Mouse (Mus musculus) G1E-ER4 (cell line): ENCODE data around the gene Gabrg3. TPM values are rescaled to one million over a fixed set of nuclear protein-coding genes. Genes with fewer than 3 reads are reported as not detected.

ENCODE experiments used
- GATA1 ChIP-seq: IDR thresholded peaks from one replicate; pipeline ENCODE4 v1.8.0; 2012; ENCODE audit warnings: low read length, inconsistent platforms
- polyA plus RNA-seq: library from polyadenylated mRNA; stranded (reverse); fragments of >175 nt; gene quantifications from 2 replicates; pipeline ENCODE4 v1.2.3, GENCODE M21; 2012

The Gabrg3 gene
- polyA plus RNA-seq, 1 experiment: not detected

- no peak for TF ChIP-seq GATA1
Measured at GRCm38 (mm10) chr7:57186015-57186414, 201.0 kb downstream of the Gabrg3 start.

- TF ChIP-seq GATA1: no peak
Measured at GRCm38 (mm10) chr7:57166931-57167330, 220.1 kb downstream of the Gabrg3 start.

- TF ChIP-seq GATA1: no peak
Measured at GRCm38 (mm10) chr7:57158211-57158610, 228.8 kb downstream of the Gabrg3 start.

GRCm38 (mm10) chr7:57153743-57154142 is 233.2 kb downstream of the Gabrg3 start:
- no peak for TF ChIP-seq GATA1

GRCm38 (mm10) chr7:57150768-57151167 is 236.2 kb downstream of the Gabrg3 start:
- TF ChIP-seq GATA1: no peak

GRCm38 (mm10) chr7:57138072-57138704 is 248.8 kb downstream of the Gabrg3 start:
- TF ChIP-seq GATA1: no peak

- TF ChIP-seq GATA1: no peak
Measured at GRCm38 (mm10) chr7:57133009-57133408, 254.0 kb downstream of the Gabrg3 start.

GRCm38 (mm10) chr7:57132471-57132870 is 254.5 kb downstream of the Gabrg3 start:
- no peak for TF ChIP-seq GATA1

GRCm38 (mm10) chr7:57100065-57100464 is 286.9 kb downstream of the Gabrg3 start:
- no peak for TF ChIP-seq GATA1

GRCm38 (mm10) chr7:57082071-57082470 is 304.9 kb downstream of the Gabrg3 start:
- no peak for TF ChIP-seq GATA1

- no peak for TF ChIP-seq GATA1
Measured at GRCm38 (mm10) chr7:57071435-57072160, 315.4 kb downstream of the Gabrg3 start.

- TF ChIP-seq GATA1: no peak
Measured at GRCm38 (mm10) chr7:57065398-57065797, 321.6 kb downstream of the Gabrg3 start.

GRCm38 (mm10) chr7:57050906-57051635 is 335.9 kb downstream of the Gabrg3 start:
- no peak for TF ChIP-seq GATA1

GRCm38 (mm10) chr7:57037861-57038421 is 349.0 kb downstream of the Gabrg3 start:
- TF ChIP-seq GATA1: no peak

- no peak for TF ChIP-seq GATA1
Measured at GRCm38 (mm10) chr7:57000585-57001261, 386.3 kb downstream of the Gabrg3 start.
